Comparison of ENCODE assay signal across 8 mouse cellular contexts in the genomic region with DNA sequence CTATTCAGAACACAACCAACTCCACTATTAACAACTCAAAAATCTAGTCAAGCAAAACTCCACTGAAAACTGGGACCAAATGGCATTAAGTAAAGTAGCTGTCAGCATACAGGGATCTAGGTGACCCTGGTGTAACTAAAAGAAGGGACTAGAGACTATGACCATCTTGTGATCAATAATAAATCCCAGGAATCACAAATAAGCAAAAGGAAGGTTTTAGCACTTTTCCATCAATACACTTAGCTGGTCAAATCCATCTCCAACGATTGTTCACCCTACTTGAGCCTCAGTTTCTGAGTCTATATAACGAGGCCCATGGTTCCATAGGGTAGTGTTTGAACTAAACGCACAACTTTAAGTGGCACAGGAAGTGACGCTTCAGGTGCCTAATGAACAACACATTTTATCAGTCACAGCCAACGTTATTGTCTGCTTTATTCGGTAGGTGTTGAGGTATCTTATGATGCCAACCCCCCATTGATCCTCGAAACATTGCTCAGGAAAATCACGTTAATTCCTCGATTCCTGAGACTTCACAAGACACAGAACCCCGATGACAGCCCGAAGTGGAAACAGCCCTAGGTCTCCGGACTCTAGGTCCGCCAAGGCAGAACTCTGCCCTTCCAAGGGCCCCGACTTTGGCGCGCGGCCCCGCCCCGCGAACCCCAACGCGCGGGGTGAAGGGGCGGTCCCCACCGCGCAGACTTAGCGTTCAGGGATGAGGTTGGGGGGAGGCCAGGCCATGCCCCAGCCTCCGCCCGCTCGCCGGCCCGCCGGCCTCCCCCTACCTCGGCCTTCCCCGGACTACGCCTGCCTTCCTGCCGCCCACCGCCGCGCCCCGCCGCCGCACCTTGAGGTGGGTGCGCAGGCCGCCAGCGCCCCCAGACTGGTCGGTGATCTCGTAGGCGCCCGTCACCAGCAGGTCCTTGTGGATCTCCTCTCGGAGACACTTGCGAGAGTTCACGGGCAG. TPM values are rescaled to one million over a fixed set of nuclear protein-coding genes. Genes with fewer than 3 reads are reported as not detected.
A peak's percentile ranks its signal among the peaks of the same experiment; 100 is the strongest.
DNase-seq lines count a peak whose midpoint lies in the region; ATAC-seq and TF ChIP-seq lines count a peak whose summit lies in the region.

No protein-coding gene starts in this region.

- peak overlapping the region; percentile 92 for H3K9ac ChIP-seq in MEL (ENCODE audit: control insufficient read depth, low read depth, low read length, poor library complexity, severe bottlenecking)
- H3K9ac ChIP-seq in forebrain, embryonic 15.5 days (replicated peaks), result peak overlapping the region; percentile 87

- WGBS in forebrain, embryonic 15.5 days, result under 1% methylated on average over 53 of the region's 53 CpGs

- H3K27ac ChIP-seq in MEL (ENCODE audit: control insufficient read depth, low read depth, low read length), result peak overlapping the region; percentile 51
- H3K27ac ChIP-seq in forebrain, embryonic 15.5 days (replicated peaks), result peak overlapping the region; percentile 85

- peak; percentile 68 to 79 for TF ChIP-seq POLR2A in MEL (IDR thresholded peaks at IDR 0.05; ENCODE audit: control insufficient read depth in 1 of 2, insufficient read depth in 1 of 2, low read depth in 1 of 2, low read length in 2 of 2, poor library complexity in 1 of 2)

- H3K9me3 ChIP-seq in MEL (replicated peaks; ENCODE audit: insufficient read depth, low read length), result no peaks in the 10 kb centered on the region
- no peaks in the 10 kb centered on the region for H3K9me3 ChIP-seq in forebrain, embryonic 15.5 days

- ATAC-seq in forebrain, embryonic 15.5 days (replicated peaks), result peak; percentile 74; the same call in 1 of the 2 replicates

- peaks cover 2 to 19% of the 10 kb centered on the region in 2 experiments; a peak in 3 of 4 replicates for H3K4me1 ChIP-seq in MEL (ENCODE audit: control insufficient read depth in 1 of 2, insufficient read depth in 2 of 2, low read length in 2 of 2)
- peaks cover 28% of the 10 kb centered on the region for H3K4me1 ChIP-seq in forebrain, embryonic 15.5 days

- H3K36me3 ChIP-seq in MEL (ENCODE audit: control insufficient read depth in 1 of 2, insufficient read depth in 2 of 2, low read length in 2 of 2), result peaks cover 0 to 16% of the 10 kb centered on the region in 2 experiments; a peak in 2 of 4 replicates
- no peaks in the 10 kb centered on the region for H3K36me3 ChIP-seq in forebrain, embryonic 15.5 days

- peak overlapping the region; percentile 55 to 80 for H3K4me3 ChIP-seq in MEL (ENCODE audit: control insufficient read depth in 1 of 2, insufficient read depth in 1 of 2, low read depth in 2 of 2, low read length in 2 of 2)
- H3K4me3 ChIP-seq in forebrain, embryonic 15.5 days, result peak overlapping the region; percentile 90

- peak overlapping the region; percentile 80 for H3K4me2 ChIP-seq in forebrain, embryonic 15.5 days (replicated peaks)

- H3K79me2 ChIP-seq in MEL (ENCODE audit: control insufficient read depth, insufficient read depth, low read length, poor library complexity), result peaks cover 50% of the 10 kb centered on the region

- no peak for TF ChIP-seq RAD21 in MEL (IDR thresholded peaks at IDR 0.05; ENCODE audit: low read depth, low read length)

- DNase-seq in MEL (ENCODE audit: low read depth, low spot score), result peak; percentile 84
- peak; percentile 53 for DNase-seq in cerebellum, adult 11 months
- peak; percentile 80 for DNase-seq in heart, postnatal 4 days
- peak; percentile 24 to 53 for DNase-seq in layer of hippocampus, adult 8-10 months (ENCODE audit: low spot score in 2 of 2)
- peak; percentile 78 for DNase-seq in lung, postnatal 14 days
- peak; percentile 49 for DNase-seq in ovary, postnatal 14 days (ENCODE audit: low spot score)
- peak; percentile 79 for DNase-seq in thymus, postnatal 14 days

- TF ChIP-seq CTCF in MEL (IDR thresholded peaks at IDR 0.05 in 2 of 3, conservative IDR thresholded peaks at IDR 0.05 in 1 of 3; ENCODE audit: control insufficient read depth in 1 of 3, insufficient read depth in 1 of 3, low read depth in 2 of 3, low read length in 3 of 3, poor library complexity in 1 of 3, severe bottlenecking in 1 of 3), result no peak

- TF ChIP-seq EP300 in MEL (IDR thresholded peaks at IDR 0.05; ENCODE audit: low read depth in 1 of 2, low read length in 2 of 2), result 0 out of 4 replicates have a peak, but pooled peaks of 1 of the 2 experiments have one; percentile 8

- H3K27me3 ChIP-seq in MEL (ENCODE audit: control insufficient read depth in 1 of 2, insufficient read depth in 2 of 2, low read length in 2 of 2), result no peaks in the 10 kb centered on the region
- no peaks in the 10 kb centered on the region for H3K27me3 ChIP-seq in forebrain, embryonic 15.5 days

TF ChIP-seq in MEL, 35 proteins besides CTCF, POLR2A, EP300 and RAD21:
- TF ChIP-seq NELFE (IDR thresholded peaks at IDR 0.05; ENCODE audit: low read depth, low read length) (peak; percentile 76), NRF1 (IDR thresholded peaks at IDR 0.05; ENCODE audit: insufficient read depth, low read depth, low read length, poor library complexity, severe bottlenecking) (peak; percentile 32; the same call in 1 of the 2 replicates), ZMIZ1 (IDR thresholded peaks at IDR 0.05; ENCODE audit: low read depth, low read length) (peak; percentile 57; the same call in 1 of the 2 replicates), SIN3A (IDR thresholded peaks at IDR 0.05; ENCODE audit: low read length) (peak; percentile 50), TCF12 (IDR thresholded peaks at IDR 0.05; ENCODE audit: low read depth, low read length) (peak; percentile 35; the same call in 1 of the 2 replicates), ELF1 (IDR thresholded peaks at IDR 0.05; ENCODE audit: low read depth, low read length) (no peak), E2F4 (IDR thresholded peaks at IDR 0.05; ENCODE audit: borderline replicate concordance, low read depth, low read length) (peak; percentile 47; the same call in 1 of the 2 replicates), TBP (IDR thresholded peaks at IDR 0.05; ENCODE audit: low read depth, low read length) (peak; percentile 68; the same call in 1 of the 2 replicates), ZKSCAN1 (IDR thresholded peaks at IDR 0.05; ENCODE audit: low read depth, low read length) (no peak), JUND (IDR thresholded peaks at IDR 0.05; ENCODE audit: low read depth, low read length) (no peak), MAZ (IDR thresholded peaks at IDR 0.05; ENCODE audit: low read depth, low read length) (peak; percentile 62; the same call in 1 of the 2 replicates), TAL1 (IDR thresholded peaks at IDR 0.05; ENCODE audit: low read length) (no peak), MXI1 (IDR thresholded peaks at IDR 0.05; ENCODE audit: low read depth, low read length) (peak; percentile 59; the same call in 1 of the 2 replicates), MYC (IDR thresholded peaks at IDR 0.05; ENCODE audit: low read depth, low read length) (peak; percentile 36; the same call in 1 of the 2 replicates), POLR2AphosphoS2 (IDR thresholded peaks at IDR 0.05; ENCODE audit: low read length) (peak; percentile 56; the same call in 1 of the 2 replicates), HCFC1 (IDR thresholded peaks at IDR 0.05; ENCODE audit: low read depth, low read length) (peak; percentile 67), KAT2A (conservative IDR thresholded peaks at IDR 0.05; ENCODE audit: low read depth, low read length) (0 out of 2 replicates have a peak, but pooled peaks have one; percentile 16)

RNA-seq across cellular contexts. Expression of a gene that starts 0.8 kb away (rescaled TPM):
- total RNA-seq in MEL (2012; rRNA removed), result 60.2 and 61.6 TPM in 2 replicates
- polyA plus RNA-seq in MEL (2012; ENCODE audit: insufficient read depth in 1 of 2, insufficient read length in 2 of 2, low read depth in 1 of 2, low replicate concordance in 2 of 2, missing spikeins in 1 of 2), result 100 to 1,000 TPM in 1 of 2 experiments, 10 to 100 TPM in 1; 45.7 to 229 TPM
- polyA plus RNA-seq in forebrain, embryonic 15.5 days (2015; fragmentation: Nextera tagmentation; extraction: Ambion mirVana), result 150 and 156 TPM in 2 replicates
- total RNA-seq in heart, postnatal 4 days (2021), result 100 to 1,000 TPM; 195 to 196 TPM
- 100 to 1,000 TPM; 154 to 177 (median 170) TPM for total RNA-seq in layer of hippocampus, adult 8-10 months (2022)

RNA-seq across cellular contexts. Expression of a gene that starts 34.7 kb away (rescaled TPM):
- 19.0 and 23.4 TPM in 2 replicates for total RNA-seq in MEL (2012; rRNA removed)
- polyA plus RNA-seq in MEL (2012; ENCODE audit: insufficient read depth in 1 of 2, insufficient read length in 2 of 2, low read depth in 1 of 2, low replicate concordance in 2 of 2, missing spikeins in 1 of 2), result 10 to 100 TPM in 1 of 2 experiments, not detected in 1; 32.2 TPM
- polyA plus RNA-seq in forebrain, embryonic 15.5 days (2015; fragmentation: Nextera tagmentation; extraction: Ambion mirVana), result 13.7 and 14.6 TPM in 2 replicates
- total RNA-seq in heart, postnatal 4 days (2021), result 10 to 100 TPM; 68.4 to 73.6 TPM
- 10 to 100 TPM; 39.8 to 42.3 (median 41.1) TPM for total RNA-seq in layer of hippocampus, adult 8-10 months (2022)

Comparison
In these comparisons a context has a peak if more than half of its experiments do, and no peak if none do; other contexts are left out.
1. Peak in every context shown above with its lines: DNase-seq, ATAC-seq, H3K4me3 ChIP-seq and H3K27ac ChIP-seq.